Comparison of ENCODE assay signal across 28 mouse cellular contexts in the genomic region with DNA sequence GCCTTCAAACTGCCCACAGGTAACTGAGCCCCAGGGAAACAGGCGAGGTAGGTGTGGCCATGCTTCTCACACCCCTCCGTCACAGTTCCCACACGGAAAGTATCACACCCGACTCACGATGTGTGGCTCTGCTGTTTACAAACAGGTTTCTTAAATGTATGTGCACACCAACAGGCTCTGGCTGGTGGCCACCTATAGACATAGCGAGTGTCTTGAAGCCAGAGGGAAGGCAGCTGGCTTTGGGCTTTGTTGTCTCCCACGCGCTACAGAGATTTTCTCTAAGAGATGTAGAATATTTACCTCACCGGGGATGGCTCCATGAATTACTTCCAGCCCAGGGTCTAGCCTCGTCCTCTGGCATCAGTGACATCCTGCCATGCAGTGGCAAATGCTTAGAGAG.
"Had no signal": no experiment of that assay in that cellular context is flagged by ENCODE, and none has a peak within 500 bp of the region (broad histone marks: within the 10 kb centered on the region; RNA-seq: fewer than 3 reads in every experiment).

No protein-coding gene starts in this region.

- H3K27me3 ChIP-seq: intestine, embryonic 15.5 days; liver, embryonic 13.5 days had no signal

- ATAC-seq: hindbrain, embryonic 16.5 days; inflammation-experienced regulatory T-cells, adult 6 months; intestine, embryonic 15.5 days; intestine, postnatal 0 days had no signal

- H3K9me3 ChIP-seq: heart, embryonic 10.5 days; heart, embryonic 12.5 days; hindbrain, embryonic 10.5 days; hindbrain, embryonic 12.5 days; intestine, embryonic 15.5 days; kidney, embryonic 15.5 days; limb, embryonic 10.5 days; limb, embryonic 12.5 days; liver, embryonic 13.5 days had no signal

- H3K9ac ChIP-seq: heart, embryonic 12.5 days; hindbrain, embryonic 12.5 days; hindbrain, embryonic 14.5 days; intestine, embryonic 15.5 days; kidney, embryonic 15.5 days; limb, embryonic 12.5 days; liver, embryonic 13.5 days had no signal

- H3K36me3 ChIP-seq: heart, embryonic 10.5 days; heart, embryonic 12.5 days; hindbrain, embryonic 10.5 days; hindbrain, embryonic 12.5 days; intestine, embryonic 15.5 days; kidney, embryonic 15.5 days; limb, embryonic 10.5 days; limb, embryonic 12.5 days; liver, embryonic 13.5 days had no signal

- DNase-seq: gastrocnemius, adult 2 months; gastrocnemius, postnatal 10 days; gastrocnemius, postnatal 25 days; heart, adult 18-20 months; heart, postnatal 10 days; heart, postnatal 4 days; kidney, adult 2 months; kidney, adult 9 months; kidney, postnatal 14 days; kidney, postnatal 36 days; liver; liver, embryonic 13.5 days had no signal

- H3K27ac ChIP-seq: gastrocnemius, adult 2 months; hindbrain, embryonic 12.5 days; hindbrain, embryonic 14.5 days; intestine, embryonic 15.5 days; kidney, embryonic 15.5 days; kidney, postnatal 0 days; layer of hippocampus, adult 2 months; left cerebral cortex, adult 2 months; limb, embryonic 12.5 days; liver, embryonic 13.5 days had no signal

- H3K4me3 ChIP-seq: gastrocnemius, adult 2 months; heart, embryonic 10.5 days; heart, embryonic 12.5 days; hindbrain, embryonic 10.5 days; hindbrain, embryonic 12.5 days; intestine, embryonic 15.5 days; kidney, embryonic 15.5 days; layer of hippocampus, adult 2 months; left cerebral cortex, adult 2 months; limb, embryonic 10.5 days; limb, embryonic 12.5 days; liver, embryonic 13.5 days had no signal

- H3K4me1 ChIP-seq: liver, embryonic 13.5 days had no signal

- H3K4me2 ChIP-seq: heart, embryonic 12.5 days; hindbrain, embryonic 12.5 days; hindbrain, embryonic 14.5 days; intestine, embryonic 15.5 days; kidney, embryonic 15.5 days; limb, embryonic 12.5 days; liver, embryonic 11.5 days; liver, embryonic 13.5 days had no signal
